Mouse (Mus musculus) megakaryocyte, embryonic 14.5 days (primary cell): ENCODE results near the gene Tsen34.

Experiments used
- FLI1 ChIP-seq: IDR thresholded peaks from 2 replicates; pipeline ENCODE4 v1.6.1; 2012; ENCODE audit warnings: low read length, inconsistent platforms, mixed read lengths
- GATA1 ChIP-seq: IDR thresholded peaks from 3 replicates; pipeline ENCODE4 v1.6.1; 2012; ENCODE audit warnings: mixed read lengths, low read length, inconsistent platforms, borderline replicate concordance

GRCm38 (mm10) chr7:3694076-3694948 lies 1.6 kb downstream of the Tsen34 start:
- no peak for TF ChIP-seq FLI1
- TF ChIP-seq GATA1, result no peak
